Mouse (Mus musculus) ovary, adult 2 months (tissue): ENCODE data around the gene Gm28047. TPM values are rescaled to one million over a fixed set of nuclear protein-coding genes. Genes with fewer than 3 reads are reported as not detected.

ENCODE experiments used
- polyA plus RNA-seq: library from polyadenylated mRNA; depleted of rRNA; stranded (reverse); fragments of >200 nt; gene quantifications from 2 replicates; pipeline ENCODE4 v1.2.3, GENCODE M21; 2012; rRNA removed

Gene Gm28047
- polyA plus RNA-seq, result not detected in 2 replicates

DNA sequence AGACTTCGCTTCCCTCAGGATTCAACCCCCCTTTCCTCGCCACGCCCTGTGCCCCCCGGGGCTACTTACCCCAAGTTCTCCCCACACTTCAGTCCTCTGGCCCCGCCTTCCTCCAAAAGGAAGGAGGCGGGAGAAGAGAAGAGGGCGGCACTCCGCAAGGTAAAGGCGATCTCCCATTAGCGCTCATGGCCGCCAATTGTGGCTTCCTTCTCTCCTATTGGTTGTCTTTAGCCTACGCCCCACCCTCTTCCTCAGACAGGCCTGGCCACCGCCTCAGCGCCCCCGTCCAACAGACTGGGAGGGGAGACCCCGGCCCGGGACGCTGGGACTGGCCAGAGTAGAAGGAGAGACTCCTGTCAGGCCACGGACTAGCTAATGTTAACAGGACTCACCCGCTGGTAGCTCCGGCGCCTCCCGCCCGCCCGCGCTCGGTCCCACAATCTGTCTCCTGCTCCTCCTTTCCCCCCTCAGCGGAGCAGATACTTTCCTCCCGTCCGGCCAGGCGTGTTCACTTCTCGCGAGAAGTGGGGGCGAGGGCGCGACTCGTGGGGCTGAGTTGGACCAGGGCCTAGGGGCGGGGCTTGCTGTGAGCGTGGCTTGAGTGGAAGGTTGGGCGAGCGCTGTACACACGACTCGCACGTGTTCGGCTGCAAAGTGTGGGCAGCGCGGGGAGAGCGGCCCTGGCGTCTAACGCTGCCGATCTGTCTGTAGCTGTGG lies at the start of gene Gm28047, which contains the start of gene Atf7:
Gene Gm28047 (minus strand): TSS at position 98 of the 717 bp plus-strand sequence.
Gene Atf7 (minus strand): TSS at position 495 of the 717 bp plus-strand sequence.

DNA sequence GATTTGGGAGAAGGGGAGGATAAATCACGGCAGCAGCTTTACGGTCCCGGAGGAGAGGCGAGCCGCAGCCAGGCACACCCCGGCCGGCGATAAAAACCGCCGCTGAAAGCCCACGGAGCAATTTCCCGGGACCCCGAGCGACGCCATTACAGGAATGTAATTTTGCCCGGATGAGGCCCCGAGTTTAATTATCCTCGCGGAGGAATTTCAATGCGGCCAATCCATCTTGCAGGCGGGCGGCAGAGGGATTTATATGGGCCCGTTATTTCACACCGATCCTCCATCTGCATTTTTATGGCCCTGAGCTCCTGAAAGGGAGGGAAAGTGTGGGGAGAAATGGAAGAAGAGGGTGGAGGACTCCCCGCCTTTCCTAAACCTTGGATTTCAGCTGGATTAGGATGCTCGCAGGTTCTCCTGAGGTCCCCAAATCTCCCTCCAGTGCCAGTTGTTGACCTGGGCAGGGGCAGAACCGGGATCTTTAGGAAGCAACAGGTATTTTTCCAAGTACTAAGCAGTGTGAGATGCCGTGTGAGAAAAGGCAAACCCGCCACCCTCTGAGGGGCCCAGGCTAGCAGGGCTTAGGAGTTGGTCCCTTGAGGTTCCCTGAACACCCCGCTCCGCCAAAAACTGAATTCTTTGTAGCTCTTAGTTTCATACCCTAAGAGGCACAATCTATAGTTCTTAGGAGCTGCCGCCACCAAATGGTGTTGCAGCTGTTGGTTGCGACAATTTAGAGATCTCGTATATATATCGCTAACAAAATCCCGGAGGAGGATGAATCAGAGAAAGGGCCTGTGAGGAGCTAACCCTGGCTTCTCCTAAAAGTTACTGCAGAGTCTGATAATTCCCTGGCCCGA lies 47.6 kb upstream of the Gm28047 start, which contains the start of gene Atp5g2:
Gene Atp5g2 (minus strand): TSS at position 138 of the 857 bp plus-strand sequence.

DNA sequence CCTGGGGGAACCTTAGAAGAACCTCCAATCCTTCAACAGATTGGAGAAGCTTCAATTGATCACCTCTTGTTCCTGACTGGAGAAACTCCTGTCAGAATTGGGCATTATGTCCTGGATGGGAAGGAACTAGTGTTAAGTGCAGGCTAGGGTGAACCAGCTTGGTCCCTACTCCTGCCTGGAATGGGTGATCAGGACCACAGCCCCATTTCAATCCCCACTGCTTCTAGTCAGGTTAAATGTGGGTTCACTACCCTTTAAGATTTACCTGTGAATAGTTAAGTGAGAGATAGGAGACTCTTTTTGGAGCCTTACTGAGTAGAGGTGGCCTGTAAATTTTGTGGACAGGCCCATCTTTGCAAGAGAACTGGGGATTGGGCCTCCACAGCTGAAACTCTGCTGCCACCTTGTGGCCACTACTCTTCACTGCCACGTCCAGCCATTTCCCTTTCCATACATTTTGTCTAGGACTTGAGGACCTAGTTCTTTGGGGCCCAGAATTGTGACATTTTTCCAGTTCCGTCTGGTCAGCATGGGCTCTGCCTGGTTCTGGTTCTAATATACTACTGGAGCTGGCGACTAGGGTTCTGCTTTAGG lies 99.9 kb downstream of the Gm28047 start, which contains the start of gene Npff:
Gene Npff (minus strand): TSS at position 51 of the 594 bp plus-strand sequence.

DNA sequence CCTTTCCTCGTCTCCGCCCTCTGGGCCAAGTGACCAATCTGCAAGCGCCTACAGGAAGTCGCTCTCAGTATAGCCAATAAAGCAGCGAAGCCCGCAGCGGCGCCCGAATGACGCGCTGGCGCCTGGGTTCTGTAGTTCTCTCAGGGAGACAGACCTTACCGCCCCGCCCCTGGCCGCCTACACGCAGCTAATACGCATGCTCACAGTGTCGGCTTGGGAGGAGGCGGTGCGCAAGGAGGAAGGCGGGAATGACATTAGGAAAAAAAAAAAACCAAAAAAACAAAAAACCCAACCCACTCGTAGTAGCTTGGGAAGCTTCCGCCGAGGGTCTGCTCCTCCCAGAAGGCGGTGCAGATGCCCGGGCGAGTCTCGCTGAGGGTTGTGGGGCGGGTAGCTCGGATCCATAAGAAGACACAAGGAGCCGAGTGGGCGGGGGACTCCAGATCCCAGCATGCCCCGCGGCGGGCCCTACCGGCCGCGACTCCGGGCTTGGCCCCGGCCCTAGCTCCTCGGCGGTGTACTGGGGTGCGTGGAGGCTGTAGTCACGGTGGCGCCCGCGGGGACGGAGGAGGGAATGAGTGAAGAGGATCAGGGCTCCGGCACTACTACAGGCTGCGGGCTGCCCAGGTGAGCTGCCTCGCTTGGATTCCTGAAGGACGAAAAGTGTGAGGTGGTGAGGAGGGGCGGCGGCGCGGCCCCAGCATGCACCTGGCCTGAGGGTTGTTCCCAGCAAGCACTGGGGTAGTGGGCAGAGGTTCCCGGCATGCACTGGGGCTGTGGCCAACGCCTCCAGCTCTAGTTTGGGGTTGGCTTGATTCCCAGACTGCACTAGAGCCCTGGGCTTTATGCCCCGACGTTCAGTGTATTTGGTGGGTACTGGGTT lies 106.7 kb downstream of the Gm28047 start, which contains the start of gene Tarbp2:
Gene Tarbp2 (plus strand): TSS at position 217 of the 883 bp plus-strand sequence.

DNA sequence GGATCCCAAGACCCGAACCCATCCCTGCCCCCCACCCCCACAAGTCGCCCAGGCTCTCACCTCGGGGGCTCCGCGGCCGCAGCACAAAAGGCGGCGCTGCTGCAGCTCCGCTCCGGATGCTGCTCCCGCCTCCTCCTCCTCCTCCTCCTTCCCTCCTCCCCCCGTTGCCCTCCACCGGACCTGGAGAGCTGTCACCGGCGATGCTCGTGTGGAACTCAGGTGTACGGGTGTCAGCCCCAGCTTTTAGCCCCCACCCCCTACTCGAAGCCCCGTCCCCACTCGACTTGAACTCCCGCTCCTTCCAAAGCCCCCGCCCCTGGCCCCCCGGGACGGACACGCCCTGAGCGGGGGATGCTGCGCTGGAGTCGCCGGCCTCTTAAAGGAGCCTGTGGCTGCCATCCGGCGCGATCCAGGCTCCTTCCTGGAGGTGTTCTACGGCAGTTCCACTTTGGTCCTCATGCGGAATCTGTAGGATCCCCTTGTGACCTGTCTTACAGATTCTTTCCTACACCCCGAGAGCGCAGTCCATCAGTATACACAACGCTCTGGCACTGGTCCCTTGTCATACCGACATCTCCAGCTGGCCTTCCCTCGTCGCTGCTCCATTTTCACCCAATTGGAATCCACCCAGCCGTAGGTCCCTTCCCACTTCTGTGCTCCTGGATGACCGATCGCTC lies 108.0 kb downstream of the Gm28047 start, which contains the start of gene Map3k12:
Gene Map3k12 (minus strand): TSS at position 337 of the 677 bp plus-strand sequence.

DNA sequence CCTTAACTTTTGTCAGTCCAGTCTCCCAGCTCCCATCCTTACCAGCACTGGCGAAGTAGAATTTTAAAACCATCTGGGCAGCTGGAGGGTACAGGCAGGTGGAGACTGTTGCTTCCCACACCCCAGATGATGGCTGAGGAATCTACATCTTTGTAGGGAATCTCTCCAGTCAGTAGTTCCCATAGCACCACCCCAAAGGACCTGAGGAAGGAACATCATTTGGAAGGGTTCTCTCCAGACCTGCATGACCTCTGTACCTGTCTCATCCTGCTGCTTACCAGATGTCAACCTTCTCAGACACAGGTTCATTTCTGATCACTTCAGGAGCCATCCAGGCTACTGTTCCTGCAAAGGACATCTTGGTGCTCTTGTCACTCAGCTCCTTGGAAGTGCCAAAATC lies 121.4 kb downstream of the Gm28047 start, which contains the start of gene Gm10337:
Gene Gm10337 (plus strand): TSS at position 276 of the 400 bp plus-strand sequence.

Other genes starting within 250 kb of the Gm28047 start
- gene Sp1, start 218.9 kb downstream of the Gm28047 start, polyA plus RNA-seq, result 19.1 and 23.3 TPM in 2 replicates
- 150 and 164 TPM in 2 replicates for gene Amhr2, start 179.7 kb downstream of the Gm28047 start, polyA plus RNA-seq
- gene Prr13, start 166.0 kb downstream of the Gm28047 start, polyA plus RNA-seq, result 105 and 108 TPM in 2 replicates
- 416 and 676 TPM in 2 replicates for gene Pcbp2, start 154.5 kb downstream of the Gm28047 start, polyA plus RNA-seq
- not detected in 2 replicates for gene Gm10337, start 121.3 kb downstream of the Gm28047 start, polyA plus RNA-seq
- gene Map3k12, start 108.0 kb downstream of the Gm28047 start, polyA plus RNA-seq, result 19.0 and 19.6 TPM in 2 replicates
- 89.7 and 90.4 TPM in 2 replicates for gene Tarbp2, start 106.9 kb downstream of the Gm28047 start, polyA plus RNA-seq
- gene Npff, start 100.1 kb downstream of the Gm28047 start, polyA plus RNA-seq, result 3.8 and 4.0 TPM in 2 replicates
- gene Atf7, start 397 bp upstream of the Gm28047 start, polyA plus RNA-seq, result 77.0 and 108 TPM in 2 replicates
- 346 and 452 TPM in 2 replicates for gene Atp5g2, start 47.3 kb upstream of the Gm28047 start, polyA plus RNA-seq
- 61.4 and 72.0 TPM in 2 replicates for gene Calcoco1, start 97.1 kb upstream of the Gm28047 start, polyA plus RNA-seq